Mouse (Mus musculus) lung, postnatal 0 days (tissue): ENCODE measurements around the gene Tceanc2.

Experiments used
- CTCF ChIP-seq: IDR thresholded peaks from 2 replicates; pipeline ENCODE4 v1.5.1; 2016; ENCODE audit warnings: antibody characterized with exemption, mild to moderate bottlenecking
- EP300 ChIP-seq: IDR thresholded peaks from 2 replicates; pipeline ENCODE4 v1.6.1; 2016; ENCODE audit warnings: antibody characterized with exemption, mild to moderate bottlenecking, control low read depth

DNA sequence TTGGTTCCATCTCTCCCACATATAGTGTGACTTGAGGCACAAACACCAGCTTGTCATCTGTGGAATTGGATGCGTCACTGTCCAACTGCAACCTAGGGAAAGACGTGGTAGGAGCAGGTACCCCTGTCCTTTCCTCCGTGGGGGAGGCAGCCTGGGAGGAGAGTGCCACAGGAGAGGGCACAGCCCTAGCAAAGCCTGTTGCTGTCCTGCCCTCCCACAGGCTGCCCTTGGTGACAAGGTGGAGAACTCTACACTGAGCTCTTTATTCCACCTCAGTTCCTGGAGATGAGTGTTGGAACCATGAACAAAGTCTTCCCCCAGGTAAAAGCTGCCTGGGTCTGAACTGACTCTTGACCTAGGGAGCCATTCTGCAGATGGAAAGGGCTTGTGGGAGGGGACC is 30.0 kb upstream of the Tceanc2 start, which contains the start of gene Ldlrad1:
- TF ChIP-seq CTCF: no peak
- no peak for TF ChIP-seq EP300
